Mouse (Mus musculus): Measurements from ENCODE around the gene Fnbp4. TPM values are rescaled to one million over a fixed set of nuclear protein-coding genes. Genes with fewer than 3 reads are reported as not detected.

Gene Fnbp4
- polyA plus RNA-seq, 1 experiment from 2014 or later = 16.5 TPM

DNA sequence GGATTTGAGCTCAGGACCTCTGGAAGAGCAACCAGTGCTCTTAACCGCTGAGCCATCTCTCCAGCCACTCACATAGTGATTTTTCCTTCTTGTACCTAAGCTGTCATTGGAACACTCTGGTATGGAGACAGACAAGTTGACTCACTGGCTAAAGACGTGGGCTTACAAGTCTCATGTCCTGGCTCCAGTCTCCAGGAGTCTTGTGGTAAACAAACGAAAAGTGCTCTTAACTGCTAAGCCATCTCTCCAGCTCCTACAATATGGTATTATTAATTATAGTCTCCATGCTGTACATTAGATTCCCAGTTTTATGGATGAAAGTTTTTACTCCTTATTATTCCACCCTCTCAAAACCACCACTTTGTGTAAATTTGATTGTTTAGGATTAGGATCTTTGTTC is 20.0 kb downstream of the Fnbp4 start:
- Histone ChIP-seq H3K4me1 (replicated peaks; ENCODE audit: control insufficient read depth, insufficient read depth, low read length) (no peaks in the 10 kb centered on the region), H3K9ac (ENCODE audit: low read depth, low read length) (no peak overlapping the region), H3K36me3 (ENCODE audit: control insufficient read depth, insufficient read depth) (peaks cover 87% of the 10 kb centered on the region), H3K27me3 (replicated peaks; ENCODE audit: control insufficient read depth, insufficient read depth, low read length) (no peaks in the 10 kb centered on the region), H3K4me3 (ENCODE audit: low read depth, low read length) (no peak overlapping the region), H3K9me3 (ENCODE audit: control insufficient read depth) (no peaks in the 10 kb centered on the region), H3K27ac (ENCODE audit: low read depth, low read length) (no peak overlapping the region), H3K4me2 (replicated peaks; ENCODE audit: low read depth) (no peak overlapping the region)
- ATAC-seq = no peak
- no peak for TF ChIP-seq CTCF (IDR thresholded peaks at IDR 0.05; ENCODE audit: low read depth)
- 74% methylated on average over 3 of the region's 3 CpGs for WGBS

DNA sequence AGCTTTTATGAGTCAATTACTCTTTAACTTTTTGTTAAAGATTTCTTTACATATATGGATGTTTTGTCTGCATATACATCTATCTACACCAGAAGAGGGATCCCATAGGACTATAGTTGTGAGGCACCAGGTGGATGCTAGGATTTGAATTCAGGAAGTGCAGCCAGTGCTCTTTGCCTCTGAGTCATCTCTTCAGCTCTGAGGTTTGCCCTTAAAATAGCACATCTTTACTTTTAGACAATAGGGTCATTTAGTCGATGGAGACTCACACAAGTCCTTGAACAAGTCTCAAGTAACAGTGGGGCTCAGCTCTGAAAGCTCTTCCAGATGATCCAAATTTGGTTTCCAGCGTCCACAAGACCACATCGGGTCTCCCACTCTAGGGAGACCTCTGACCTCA is 36.2 kb downstream of the Fnbp4 start:
- Histone ChIP-seq H3K36me3 (ENCODE audit: control insufficient read depth, insufficient read depth) (peaks cover 34% of the 10 kb centered on the region), H3K27ac (ENCODE audit: low read depth, low read length) (no peak overlapping the region), H3K27me3 (replicated peaks; ENCODE audit: control insufficient read depth, insufficient read depth, low read length) (no peaks in the 10 kb centered on the region), H3K9me3 (ENCODE audit: control insufficient read depth) (no peaks in the 10 kb centered on the region), H3K4me1 (replicated peaks; ENCODE audit: control insufficient read depth, insufficient read depth, low read length) (0 out of 2 replicates have a peak, but pooled peaks cover 4% of the 10 kb centered on the region), H3K9ac (ENCODE audit: low read depth, low read length) (no peak overlapping the region), H3K4me3 (ENCODE audit: low read depth, low read length) (no peak overlapping the region), H3K4me2 (replicated peaks; ENCODE audit: low read depth) (no peak overlapping the region)
- 35% methylated on average over 3 of the region's 3 CpGs for WGBS
- no peak for TF ChIP-seq CTCF (IDR thresholded peaks at IDR 0.05; ENCODE audit: low read depth)
- ATAC-seq = no peak

DNA sequence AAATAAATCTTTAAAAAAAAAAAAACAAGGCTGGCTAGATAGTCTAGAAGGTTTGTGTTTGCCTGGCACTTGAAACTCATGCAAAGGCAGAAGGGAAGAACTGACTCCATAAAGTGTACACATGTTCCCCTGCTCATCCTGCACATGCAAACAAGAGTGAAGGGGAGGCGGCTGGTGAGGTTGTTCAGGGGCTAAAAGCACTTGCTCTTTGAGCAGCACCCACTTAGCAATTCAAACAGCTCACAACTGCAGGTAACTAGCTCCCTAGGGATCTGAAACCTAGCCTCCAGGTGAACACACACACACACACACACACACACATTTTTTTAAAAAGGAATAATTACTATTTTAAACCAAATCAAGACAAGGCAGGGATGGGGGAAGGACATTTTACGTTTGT is 36.8 kb downstream of the Fnbp4 start:
- 62% methylated on average over 2 of the region's 2 CpGs for WGBS

DNA sequence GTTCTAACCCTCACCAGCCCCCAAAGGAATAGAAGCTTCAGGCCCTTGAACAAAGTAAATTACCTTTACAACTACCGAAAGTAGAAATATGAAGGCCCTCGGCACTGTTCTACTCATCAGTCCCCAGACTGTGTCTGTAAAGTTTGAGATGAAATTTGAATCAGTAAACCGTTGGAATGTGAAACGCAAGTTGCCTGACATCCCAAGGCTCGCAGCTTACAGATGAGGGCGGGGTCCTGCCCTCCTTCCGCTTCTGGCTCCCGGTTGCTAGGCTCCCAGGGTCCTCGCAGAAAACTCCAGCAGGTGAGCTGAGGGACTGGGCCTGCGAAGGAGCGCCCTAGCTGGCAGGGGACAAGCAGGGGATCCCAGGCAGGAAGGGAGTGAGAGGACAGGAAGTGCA is 37.3 kb downstream of the Fnbp4 start, which contains the start of gene Agbl2:
Gene Agbl2 (plus strand): TSS at position 270 of the 400 bp plus-strand sequence.
- H3K4me3 ChIP-seq (ENCODE audit: low read depth, low read length) = peak within 1 kb of the TSS; percentile 48
- WGBS = 7% methylated on average over 11 of the region's 11 CpGs
- H3K9ac ChIP-seq (ENCODE audit: low read depth, low read length) = peak within 1 kb of the TSS; percentile 48
- peak; percentile 33; the same call in 1 of the 2 replicates for ATAC-seq
- H3K27ac ChIP-seq (ENCODE audit: low read depth, low read length) = no peak within 1 kb of the TSS
- H3K9me3 ChIP-seq (ENCODE audit: control insufficient read depth) = no peaks in the 10 kb centered on the region
- H3K27me3 ChIP-seq (replicated peaks; ENCODE audit: control insufficient read depth, insufficient read depth, low read length) = no peaks in the 10 kb centered on the region
- no peak for TF ChIP-seq CTCF (IDR thresholded peaks at IDR 0.05; ENCODE audit: low read depth)
- H3K36me3 ChIP-seq (ENCODE audit: control insufficient read depth, insufficient read depth) = peaks cover 30% of the 10 kb centered on the region
- 0 out of 2 replicates have a peak, but pooled peaks cover 4% of the 10 kb centered on the region for H3K4me1 ChIP-seq (replicated peaks; ENCODE audit: control insufficient read depth, insufficient read depth, low read length)
- H3K4me2 ChIP-seq (replicated peaks; ENCODE audit: low read depth) = peak within 1 kb of the TSS; percentile 84

More for the DNA sequence above, 36.8 kb downstream of the Fnbp4 start:
- no peak for ATAC-seq
- 0 out of 2 replicates have a peak, but pooled peaks cover 4% of the 10 kb centered on the region for H3K4me1 ChIP-seq (replicated peaks; ENCODE audit: control insufficient read depth, insufficient read depth, low read length)
- H3K9me3 ChIP-seq (ENCODE audit: control insufficient read depth) = no peaks in the 10 kb centered on the region
- peaks cover 34% of the 10 kb centered on the region for H3K36me3 ChIP-seq (ENCODE audit: control insufficient read depth, insufficient read depth)
- H3K4me2 ChIP-seq (replicated peaks; ENCODE audit: low read depth) = no peak overlapping the region
- H3K9ac ChIP-seq (ENCODE audit: low read depth, low read length) = no peak overlapping the region
- no peak overlapping the region for H3K27ac ChIP-seq (ENCODE audit: low read depth, low read length)
- H3K4me3 ChIP-seq (ENCODE audit: low read depth, low read length) = no peak overlapping the region
- no peaks in the 10 kb centered on the region for H3K27me3 ChIP-seq (replicated peaks; ENCODE audit: control insufficient read depth, insufficient read depth, low read length)
- TF ChIP-seq CTCF (IDR thresholded peaks at IDR 0.05; ENCODE audit: low read depth) = no peak

DNA sequence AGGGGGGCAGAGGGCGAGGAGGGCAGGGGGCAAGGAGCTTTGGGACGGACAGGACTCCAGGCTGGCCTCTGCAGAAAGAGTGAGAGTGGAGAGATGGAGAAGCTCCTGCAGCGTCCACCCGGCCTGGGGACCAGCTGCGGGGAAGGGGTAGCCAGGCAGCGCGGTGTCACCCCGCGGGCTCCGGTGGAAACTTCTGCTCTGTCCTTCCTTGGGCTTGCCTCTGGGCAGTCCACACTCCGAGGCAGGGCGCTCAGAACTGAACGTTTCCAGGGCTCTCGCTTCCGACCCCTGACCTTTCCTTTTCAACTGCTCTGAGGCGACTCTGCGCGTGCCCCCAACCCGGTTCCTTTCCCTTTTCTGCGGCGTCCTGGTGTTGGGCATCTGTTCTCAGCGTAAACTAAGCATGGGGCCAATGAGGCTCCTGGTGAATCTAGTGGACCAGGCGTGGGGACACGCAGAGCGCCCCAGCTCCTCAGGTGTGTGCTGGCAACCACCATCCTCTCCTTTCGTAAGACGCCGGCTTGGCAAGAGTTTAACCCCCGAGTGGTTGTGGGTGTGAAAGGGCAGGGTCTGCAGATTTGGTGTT is 37.8 kb downstream of the Fnbp4 start:
- TF ChIP-seq CTCF (IDR thresholded peaks at IDR 0.05; ENCODE audit: low read depth) = no peak
- no peaks in the 10 kb centered on the region for H3K9me3 ChIP-seq (ENCODE audit: control insufficient read depth)
- WGBS = 2% methylated on average over 26 of the region's 29 CpGs
- peak overlapping the region; percentile 48 for H3K9ac ChIP-seq (ENCODE audit: low read depth, low read length)
- no peaks in the 10 kb centered on the region for H3K27me3 ChIP-seq (replicated peaks; ENCODE audit: control insufficient read depth, insufficient read depth, low read length)
- H3K36me3 ChIP-seq (ENCODE audit: control insufficient read depth, insufficient read depth) = peaks cover 25% of the 10 kb centered on the region
- 0 out of 2 replicates have a peak, but pooled peaks cover 4% of the 10 kb centered on the region for H3K4me1 ChIP-seq (replicated peaks; ENCODE audit: control insufficient read depth, insufficient read depth, low read length)
- peak; percentile 43; the same call in 1 of the 2 replicates for ATAC-seq
- H3K27ac ChIP-seq (ENCODE audit: low read depth, low read length) = no peak overlapping the region
- H3K4me3 ChIP-seq (ENCODE audit: low read depth, low read length) = peak overlapping the region; percentile 48
- H3K4me2 ChIP-seq (replicated peaks; ENCODE audit: low read depth) = peak overlapping the region; percentile 84

DNA sequence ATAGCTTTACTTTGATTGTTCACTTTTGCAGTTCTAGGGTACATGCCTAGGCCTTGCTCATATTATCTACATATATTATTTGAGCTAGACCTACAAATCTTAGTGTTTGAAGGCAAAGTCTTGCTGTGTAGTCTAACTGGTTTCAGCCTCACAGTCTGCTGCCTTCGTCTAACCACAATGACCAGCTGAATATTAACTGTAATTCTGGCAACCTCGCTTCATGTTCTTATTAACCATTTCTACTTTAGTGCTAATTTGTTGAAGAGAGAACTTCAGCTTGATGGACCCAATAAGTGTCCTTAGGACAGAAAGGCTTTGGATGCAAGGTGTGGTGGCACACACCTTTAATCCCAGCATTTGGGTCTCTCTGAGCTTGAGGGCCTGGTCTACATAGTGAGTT is 43.0 kb downstream of the Fnbp4 start:
- 82% methylated on average over 2 of the region's 2 CpGs for WGBS

More for the DNA sequence above, 43.0 kb downstream of the Fnbp4 start:
- Histone ChIP-seq H3K27me3 (replicated peaks; ENCODE audit: control insufficient read depth, insufficient read depth, low read length) (no peaks in the 10 kb centered on the region), H3K4me2 (replicated peaks; ENCODE audit: low read depth) (no peak overlapping the region), H3K36me3 (ENCODE audit: control insufficient read depth, insufficient read depth) (no peaks in the 10 kb centered on the region), H3K9ac (ENCODE audit: low read depth, low read length) (no peak overlapping the region), H3K4me1 (replicated peaks; ENCODE audit: control insufficient read depth, insufficient read depth, low read length) (0 out of 2 replicates have a peak, but pooled peaks cover 2% of the 10 kb centered on the region), H3K9me3 (ENCODE audit: control insufficient read depth) (no peaks in the 10 kb centered on the region), H3K4me3 (ENCODE audit: low read depth, low read length) (no peak overlapping the region), H3K27ac (ENCODE audit: low read depth, low read length) (no peak overlapping the region)
- no peak for ATAC-seq
- TF ChIP-seq CTCF (IDR thresholded peaks at IDR 0.05; ENCODE audit: low read depth) = no peak
